Mouse (Mus musculus): ENCODE measurements around the gene Slc26a9.
"Not testable (repeated sequence)": the region's sequence is repeated elsewhere in the genome, so short reads cannot be mapped to it uniquely, and the experiment has no call there.

Slc26a9 gene

GRCm38 (mm10) chr1:131770656-131771055, 26.8 kb downstream of the Slc26a9 start:
- peak; percentile 57 for DNase-seq

GRCm38 (mm10) chr1:131771440-131771839, 27.6 kb downstream of the Slc26a9 start:
- no peak for DNase-seq

GRCm38 (mm10) chr1:131794591-131794990, 50.8 kb downstream of the Slc26a9 start:
- no peak for DNase-seq

GRCm38 (mm10) chr1:131795171-131795570, 51.3 kb downstream of the Slc26a9 start:
- no peak for DNase-seq

- peak; percentile 87 for DNase-seq
Observed at GRCm38 (mm10) chr1:131797202-131797909, 53.5 kb downstream of the Slc26a9 start, which contains the start of gene Pm20d1. TSS of gene Pm20d1 (plus strand) at chr1:131797381.

GRCm38 (mm10) chr1:131800001-131800400, 56.2 kb downstream of the Slc26a9 start:
- no peak for DNase-seq

GRCm38 (mm10) chr1:131801071-131801470, 57.2 kb downstream of the Slc26a9 start:
- DNase-seq, result no peak

DNA sequence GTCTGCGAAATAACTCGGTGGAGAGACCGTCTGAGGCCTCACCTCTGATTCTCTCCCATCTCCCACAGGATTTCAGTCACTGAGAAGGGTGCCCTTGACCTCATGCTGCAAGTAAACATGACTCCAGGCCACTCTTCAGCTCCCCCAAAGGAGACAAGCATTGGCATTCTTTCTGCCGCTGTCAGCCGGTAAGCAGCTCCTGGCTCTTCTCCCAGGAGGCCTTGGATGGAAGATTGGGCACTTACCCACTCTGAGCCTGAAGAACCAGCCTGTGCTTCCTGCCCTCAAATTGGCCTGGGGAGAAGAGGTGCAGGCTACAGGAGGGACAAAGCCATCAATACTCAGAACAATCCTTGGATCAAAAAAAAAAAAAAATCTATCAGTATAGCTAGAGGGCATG, 58.8 kb downstream of the Slc26a9 start:
- no peak for DNase-seq

- no peak for DNase-seq
Observed at GRCm38 (mm10) chr1:131804166-131804565, 60.3 kb downstream of the Slc26a9 start.

GRCm38 (mm10) chr1:131808986-131809385, 65.2 kb downstream of the Slc26a9 start:
- no peak for DNase-seq

- no peak for DNase-seq
Observed at GRCm38 (mm10) chr1:131809651-131810050, 65.8 kb downstream of the Slc26a9 start.

DNA sequence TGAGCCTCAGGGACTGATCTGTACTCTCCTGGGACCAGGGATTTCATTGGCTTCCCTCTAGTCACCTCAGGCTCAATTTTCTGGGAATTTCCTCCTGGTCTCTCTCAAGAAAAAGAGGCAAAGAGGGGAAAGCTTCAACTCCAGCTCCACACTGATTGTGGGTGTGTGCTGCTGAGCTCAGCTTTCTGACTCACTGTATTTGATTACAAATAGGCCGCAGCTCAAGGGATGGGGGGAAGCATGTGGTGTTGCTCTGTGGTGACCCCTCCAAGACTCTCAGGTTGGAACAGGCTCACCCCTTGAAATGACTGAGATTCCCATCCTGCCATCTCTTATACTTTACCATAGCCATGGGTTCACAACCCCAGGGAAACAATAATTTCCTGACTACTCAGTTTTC, 67.6 kb downstream of the Slc26a9 start:
- no peak for DNase-seq

- no peak for DNase-seq
Observed at GRCm38 (mm10) chr1:131812006-131812405, 68.2 kb downstream of the Slc26a9 start.

GRCm38 (mm10) chr1:131812631-131813295, 68.9 kb downstream of the Slc26a9 start:
- DNase-seq, result no peak

DNA sequence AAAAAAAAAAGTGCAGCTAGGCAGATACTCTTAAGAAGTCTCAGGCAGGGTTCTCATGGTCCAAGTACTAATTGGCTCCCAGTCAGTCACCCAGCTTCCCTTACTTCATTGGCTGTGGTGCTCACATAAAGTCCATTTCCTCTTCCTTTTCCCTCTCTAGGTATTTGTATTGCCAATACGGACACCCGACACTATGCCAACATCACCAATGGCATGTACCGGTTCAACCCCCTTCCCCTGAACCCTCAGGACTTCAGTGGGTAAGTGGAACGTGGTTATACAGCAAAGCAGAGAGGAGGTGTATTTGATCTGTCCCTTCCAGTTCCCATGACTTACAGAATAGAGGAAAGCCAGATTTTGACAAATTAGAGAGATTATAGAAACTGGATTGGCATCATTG, 69.9 kb downstream of the Slc26a9 start:
- DNase-seq, result no peak

- no peak for DNase-seq
Observed at GRCm38 (mm10) chr1:131814191-131814590, 70.4 kb downstream of the Slc26a9 start.

GRCm38 (mm10) chr1:131816886-131817285, 73.1 kb downstream of the Slc26a9 start:
- no peak for DNase-seq

DNA sequence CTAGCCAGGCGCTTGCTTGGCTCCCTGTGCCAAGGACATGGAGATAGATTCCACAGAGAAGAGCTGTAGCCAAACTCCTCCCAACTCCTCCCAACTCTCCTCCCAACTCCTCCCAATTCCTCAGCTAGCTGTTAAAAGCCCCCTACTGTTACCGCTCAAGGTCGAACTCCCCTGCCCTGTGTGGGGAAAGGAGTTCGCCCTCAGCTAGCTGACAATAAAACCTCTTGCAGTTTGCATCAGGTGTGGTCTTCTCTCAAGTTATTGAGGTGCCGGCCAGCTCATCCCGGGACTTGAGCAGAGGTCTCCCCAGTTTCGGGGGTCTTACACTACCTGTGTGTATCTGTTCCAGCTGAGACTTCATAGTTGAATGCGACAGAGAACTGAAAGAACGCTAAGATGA, 76.5 kb downstream of the Slc26a9 start:
- DNase-seq, result not testable (repeated sequence)

DNA sequence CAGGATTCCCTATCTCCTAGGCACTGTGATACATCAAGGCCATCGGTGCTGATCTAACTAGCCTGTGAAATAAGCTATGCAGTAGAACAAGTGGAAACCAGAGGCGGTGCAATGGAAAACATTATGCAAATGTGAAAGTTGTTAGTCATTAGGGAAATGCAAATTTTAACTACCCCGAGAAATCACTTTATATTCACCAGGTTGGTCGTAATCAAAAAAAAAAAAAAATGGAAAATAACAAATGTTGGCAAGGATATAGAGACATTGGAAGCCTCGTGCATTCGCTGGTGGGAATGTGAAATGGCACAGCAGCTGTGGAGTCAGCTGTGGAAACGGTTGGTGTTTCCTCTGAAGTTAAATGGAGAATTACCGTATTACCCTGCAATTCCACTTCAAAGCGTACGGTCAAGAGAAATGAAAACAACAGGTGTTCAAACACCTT, 77.1 kb downstream of the Slc26a9 start:
- no peak for DNase-seq
